Mouse (Mus musculus): ENCODE data around the gene Cand2. TPM values are rescaled to one million over a fixed set of nuclear protein-coding genes. Genes with fewer than 3 reads are reported as not detected.

The Cand2 gene
- total RNA-seq (2023) = under 1 TPM in 1 of 2 experiments, not detected in 1; 0.12 TPM

DNA sequence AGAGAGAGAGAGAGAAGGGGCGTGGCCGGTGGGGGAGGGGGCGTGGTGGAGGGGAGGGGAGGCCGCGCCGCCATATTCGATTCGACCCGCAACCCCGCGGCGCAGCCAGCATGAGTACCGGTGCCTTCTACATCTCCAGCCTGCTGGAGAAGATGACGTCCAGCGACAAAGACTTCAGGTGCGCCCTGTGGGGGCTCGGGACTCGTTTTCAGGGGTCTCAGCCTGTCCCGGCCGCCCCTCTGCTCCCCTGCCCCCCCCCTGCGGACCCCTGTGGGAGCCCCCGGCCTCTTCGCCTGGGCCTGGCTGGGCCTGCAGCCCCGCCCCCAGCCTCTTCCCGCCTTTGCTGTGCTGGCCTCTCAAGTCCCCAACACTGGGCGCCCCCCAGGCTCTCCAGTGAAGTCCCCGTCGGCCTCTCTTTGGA lies at the start of gene Cand2:
Gene Cand2 (plus strand): TSS at position 38 of the 421 bp plus-strand sequence.

DNA sequence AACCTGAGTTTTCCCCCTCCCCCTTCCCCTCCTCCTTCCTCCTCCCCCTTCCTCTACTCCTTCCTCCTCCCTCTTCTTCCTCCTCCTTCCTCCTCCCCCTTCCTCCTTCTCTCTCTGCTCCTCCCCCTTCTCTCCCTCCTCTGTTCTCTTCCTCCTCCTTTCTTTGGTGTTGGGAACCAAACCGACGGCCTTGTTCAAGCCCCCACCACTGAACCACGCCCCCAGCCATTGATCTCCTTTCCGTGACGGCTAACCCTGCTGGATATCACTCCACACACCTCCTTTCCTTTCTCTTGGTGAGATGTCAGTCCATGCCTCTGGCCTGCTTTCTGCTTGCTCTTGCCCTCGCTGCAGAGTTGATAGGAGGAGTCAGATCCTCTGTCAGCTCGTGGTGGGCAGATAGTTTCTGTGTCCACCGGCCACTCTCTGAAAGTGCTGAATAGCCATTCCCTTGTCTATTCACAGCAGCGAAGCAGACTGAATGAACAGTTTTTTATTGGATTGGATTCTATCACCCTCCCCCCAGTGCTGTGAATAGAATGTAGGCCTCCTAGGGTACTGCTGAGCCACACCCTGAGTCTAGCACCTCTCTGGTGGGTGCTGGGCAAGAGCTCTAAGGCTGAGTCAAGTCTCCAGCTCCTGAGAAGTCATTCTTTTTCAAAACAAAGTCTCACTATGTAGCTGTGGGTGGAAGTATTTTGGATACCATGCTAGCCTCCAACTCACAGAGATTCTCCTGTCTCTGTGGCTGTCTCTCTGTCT lies 12.2 kb upstream of the Cand2 start, which contains the start of gene Tmem40:
Gene Tmem40 (minus strand): TSS at position 416 of the 762 bp plus-strand sequence.

GRCm38 (mm10) chr6:115808488-115809231 lies 34.3 kb downstream of the Cand2 start, which contains the start of gene Rpl32:
Rpl32 (minus strand) TSS chr6:115808747.

GRCm38 (mm10) chr6:115838161-115838597 lies 63.8 kb downstream of the Cand2 start, which contains the start of gene Efcab12:
Efcab12 (minus strand) TSS chr6:115838412.

GRCm38 (mm10) chr6:115853091-115853813 lies 78.9 kb downstream of the Cand2 start, which contains the start of the genes Mbd4 and Ift122:
Mbd4 (minus strand) TSS chr6:115853371.
Ift122 (plus strand) TSS chr6:115853470.

Other genes starting within 250 kb of the Cand2 start
- 1 to 10 TPM; 3.1 to 3.6 TPM for gene Tsen2, start 229.9 kb upstream of the Cand2 start, total RNA-seq (2023)
- not detected for gene Mkrn2os, start 182.0 kb upstream of the Cand2 start, total RNA-seq (2023)
- 10 to 100 TPM; 19.2 to 20.1 TPM for gene Mkrn2, start 172.6 kb upstream of the Cand2 start, total RNA-seq (2023)
- 100 to 1,000 TPM; 212 to 220 TPM for gene Raf1, start 97.9 kb upstream of the Cand2 start, total RNA-seq (2023)
- not detected for gene Tmem40, start 12.1 kb upstream of the Cand2 start, total RNA-seq (2023)
- gene Rpl32, start 34.2 kb downstream of the Cand2 start, total RNA-seq (2023) = 1,000 to 10,000 TPM; 1,643 to 1,718 TPM
- gene Efcab12, start 63.9 kb downstream of the Cand2 start, total RNA-seq (2023) = not detected
- gene Mbd4, start 78.8 kb downstream of the Cand2 start, total RNA-seq (2023) = 1 to 10 TPM; 7.9 to 8.5 TPM
- 1 to 10 TPM; 3.3 to 7.1 TPM for gene Ift122, start 78.9 kb downstream of the Cand2 start, total RNA-seq (2023)
- gene Rho, start 157.2 kb downstream of the Cand2 start, total RNA-seq (2023) = not detected
- not detected for gene H1foo, start 170.4 kb downstream of the Cand2 start, total RNA-seq (2023)
- gene Plxnd1, start 220.5 kb downstream of the Cand2 start, total RNA-seq (2023) = 100 to 1,000 TPM; 226 to 263 TPM

Measured in monocyte, adult 59 days (primary cell).